Mouse (Mus musculus): ENCODE measurements around the gene Has3.
A peak's percentile ranks its signal among the peaks of the same experiment; 100 is the strongest.

DNA sequence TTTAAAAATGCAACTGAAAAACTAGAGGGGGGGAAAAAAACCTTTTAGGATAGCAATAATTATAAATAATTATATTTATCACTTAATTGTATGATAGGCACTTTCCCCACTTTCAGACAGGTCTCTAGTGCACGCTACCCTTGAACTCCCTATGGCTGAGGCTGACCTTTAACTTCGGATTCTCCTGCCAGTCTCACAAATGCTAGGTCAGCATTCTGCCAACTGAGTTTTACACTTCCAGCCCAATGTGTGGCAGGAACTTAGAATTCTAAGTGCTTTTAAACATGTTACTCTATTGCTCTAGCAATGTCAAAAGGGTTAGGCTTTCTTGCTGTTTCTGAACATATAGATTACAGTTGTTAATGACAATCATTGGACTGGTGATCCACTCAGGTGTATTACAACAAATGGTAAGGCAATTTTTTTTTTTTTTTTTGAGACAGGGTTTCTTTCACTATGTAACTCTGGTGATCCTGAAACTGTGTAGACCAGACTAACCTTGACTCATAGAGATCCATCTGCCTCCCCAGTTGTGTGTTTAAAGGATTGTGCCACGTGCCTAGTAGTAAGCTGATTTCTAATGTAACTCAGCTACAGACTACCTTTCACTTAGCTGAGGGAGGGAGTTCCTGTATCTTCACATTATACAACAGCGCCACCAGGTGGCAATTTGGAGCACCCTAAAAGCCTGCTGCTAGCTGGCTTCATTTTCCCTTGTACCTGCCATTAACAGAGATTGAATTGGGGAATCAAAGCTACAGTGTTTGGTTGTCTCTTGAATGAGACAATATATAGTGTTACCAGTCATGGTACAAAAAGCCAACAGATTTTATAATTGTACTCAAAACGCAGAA, 17.5 kb downstream of the Has3 start:
- peak; percentile 45 for TF ChIP-seq CTCF (IDR thresholded peaks at IDR 0.05; ENCODE audit: control insufficient read depth, insufficient read depth, insufficient read length)
- TF ChIP-seq USF1 (IDR thresholded peaks at IDR 0.05; ENCODE audit: low read depth): no peak
- TF ChIP-seq MYOG (IDR thresholded peaks at IDR 0.05; ENCODE audit: control insufficient read depth, extremely low read depth, insufficient read length): no peak
- TF ChIP-seq FOSL1 (IDR thresholded peaks at IDR 0.05; ENCODE audit: insufficient read depth, low read length, poor library complexity, severe bottlenecking): no peak

All from C2C12 (cell line).